Mouse (Mus musculus): ENCODE measurements around the gene H2-DMb1. TPM values are rescaled to one million over a fixed set of nuclear protein-coding genes. Genes with fewer than 3 reads are reported as not detected.

The H2-DMb1 gene
- polyA plus RNA-seq, 2 experiments, result 2.7 to 4.2 TPM

- H3K36me3 ChIP-seq (ENCODE audit: control insufficient read depth, insufficient read depth, low read length), result peaks cover 52% of the 10 kb centered on the region
- H3K9ac ChIP-seq (ENCODE audit: low read depth, low read length, severe bottlenecking), result no peak overlapping the region
- 83% methylated on average over 14 of the region's 14 CpGs for WGBS
- TF ChIP-seq POLR2A (IDR thresholded peaks at IDR 0.05; ENCODE audit: borderline replicate concordance, extremely low read depth, insufficient read depth, insufficient read length), result no peak
- H3K4me2 ChIP-seq (replicated peaks; ENCODE audit: low read depth, low read length, severe bottlenecking), result no peak overlapping the region
- no peaks in the 10 kb centered on the region for H3K9me3 ChIP-seq (ENCODE audit: control insufficient read depth, low read length)
- H3K4me3 ChIP-seq (replicated peaks; ENCODE audit: low read length), result no peak overlapping the region
- no peak overlapping the region for H3K27ac ChIP-seq (replicated peaks; ENCODE audit: low read depth, low read length)
- no peak for ATAC-seq (ENCODE audit: low FRiP score, low read depth)
- H3K27me3 ChIP-seq (ENCODE audit: control insufficient read depth, insufficient read depth, low read length), result no peaks in the 10 kb centered on the region
- DNase-seq (ENCODE audit: low spot score), result no peak
- H3K4me1 ChIP-seq (ENCODE audit: control insufficient read depth, insufficient read depth, low read length), result no peaks in the 10 kb centered on the region
These were observed 43.6 kb upstream of the H2-DMb1 start for GRCm38 (mm10) chr17:34109038-34109805.

GRCm38 (mm10) chr17:34109806-34110195 lies 43.1 kb upstream of the H2-DMb1 start:
- no peak for ATAC-seq (ENCODE audit: low FRiP score, low read depth)
- peaks cover 58% of the 10 kb centered on the region for H3K36me3 ChIP-seq (ENCODE audit: control insufficient read depth, insufficient read depth, low read length)
- no peak overlapping the region for H3K4me2 ChIP-seq (replicated peaks; ENCODE audit: low read depth, low read length, severe bottlenecking)
- no peaks in the 10 kb centered on the region for H3K27me3 ChIP-seq (ENCODE audit: control insufficient read depth, insufficient read depth, low read length)
- peak overlapping the region; percentile 41; the same call in 1 of the 2 replicates for H3K27ac ChIP-seq (replicated peaks; ENCODE audit: low read depth, low read length)
- H3K9me3 ChIP-seq (ENCODE audit: control insufficient read depth, low read length), result no peaks in the 10 kb centered on the region
- H3K4me1 ChIP-seq (ENCODE audit: control insufficient read depth, insufficient read depth, low read length), result peaks cover 2% of the 10 kb centered on the region; the same call in 1 of the 2 replicates
- no peak for TF ChIP-seq POLR2A (IDR thresholded peaks at IDR 0.05; ENCODE audit: borderline replicate concordance, extremely low read depth, insufficient read depth, insufficient read length)
- no peak overlapping the region for H3K9ac ChIP-seq (ENCODE audit: low read depth, low read length, severe bottlenecking)
- no peak for DNase-seq (ENCODE audit: low spot score)
- no peak overlapping the region for H3K4me3 ChIP-seq (replicated peaks; ENCODE audit: low read length)
- 71% methylated on average over 3 of the region's 3 CpGs for WGBS

- no peaks in the 10 kb centered on the region for H3K27me3 ChIP-seq (ENCODE audit: control insufficient read depth, insufficient read depth, low read length)
- WGBS, result 59% methylated on average over 8 of the region's 8 CpGs
These were observed 42.6 kb upstream of the H2-DMb1 start for GRCm38 (mm10) chr17:34110309-34110708.

GRCm38 (mm10) chr17:34114114-34114513 lies 38.8 kb upstream of the H2-DMb1 start:
- 89% methylated on average over 7 of the region's 7 CpGs for WGBS
- Histone ChIP-seq H3K27me3 (ENCODE audit: control insufficient read depth, insufficient read depth, low read length) (no peaks in the 10 kb centered on the region), H3K36me3 (ENCODE audit: control insufficient read depth, insufficient read depth, low read length) (peaks cover 97% of the 10 kb centered on the region), H3K9ac (ENCODE audit: low read depth, low read length, severe bottlenecking) (no peak overlapping the region), H3K4me1 (ENCODE audit: control insufficient read depth, insufficient read depth, low read length) (peaks cover 19% of the 10 kb centered on the region), H3K27ac (replicated peaks; ENCODE audit: low read depth, low read length) (no peak overlapping the region), H3K4me2 (replicated peaks; ENCODE audit: low read depth, low read length, severe bottlenecking) (no peak overlapping the region), H3K4me3 (replicated peaks; ENCODE audit: low read length) (no peak overlapping the region), H3K9me3 (ENCODE audit: control insufficient read depth, low read length) (no peaks in the 10 kb centered on the region)
- ATAC-seq (ENCODE audit: low FRiP score, low read depth), result no peak
- DNase-seq (ENCODE audit: low spot score), result no peak
- TF ChIP-seq POLR2A (IDR thresholded peaks at IDR 0.05; ENCODE audit: borderline replicate concordance, extremely low read depth, insufficient read depth, insufficient read length), result no peak

More at GRCm38 (mm10) chr17:34110309-34110708, 42.6 kb upstream of the H2-DMb1 start:
- no peak overlapping the region for H3K9ac ChIP-seq (ENCODE audit: low read depth, low read length, severe bottlenecking)
- H3K4me2 ChIP-seq (replicated peaks; ENCODE audit: low read depth, low read length, severe bottlenecking), result no peak overlapping the region
- peak overlapping the region; percentile 41; the same call in 1 of the 2 replicates for H3K27ac ChIP-seq (replicated peaks; ENCODE audit: low read depth, low read length)
- no peak for DNase-seq (ENCODE audit: low spot score)
- peaks cover 4% of the 10 kb centered on the region; the same call in 1 of the 2 replicates for H3K4me1 ChIP-seq (ENCODE audit: control insufficient read depth, insufficient read depth, low read length)
- H3K4me3 ChIP-seq (replicated peaks; ENCODE audit: low read length), result no peak overlapping the region
- TF ChIP-seq POLR2A (IDR thresholded peaks at IDR 0.05; ENCODE audit: borderline replicate concordance, extremely low read depth, insufficient read depth, insufficient read length), result no peak
- H3K36me3 ChIP-seq (ENCODE audit: control insufficient read depth, insufficient read depth, low read length), result peaks cover 63% of the 10 kb centered on the region
- no peak for ATAC-seq (ENCODE audit: low FRiP score, low read depth)
- H3K9me3 ChIP-seq (ENCODE audit: control insufficient read depth, low read length), result no peaks in the 10 kb centered on the region

GRCm38 (mm10) chr17:34116736-34117370 lies 36.0 kb upstream of the H2-DMb1 start:
- DNase-seq (ENCODE audit: low spot score) (no peak), ATAC-seq (ENCODE audit: low FRiP score, low read depth) (no peak)
- Histone ChIP-seq H3K4me1 (ENCODE audit: control insufficient read depth, insufficient read depth, low read length) (peaks cover 19% of the 10 kb centered on the region), H3K9me3 (ENCODE audit: control insufficient read depth, low read length) (no peaks in the 10 kb centered on the region), H3K27me3 (ENCODE audit: control insufficient read depth, insufficient read depth, low read length) (no peaks in the 10 kb centered on the region), H3K4me2 (replicated peaks; ENCODE audit: low read depth, low read length, severe bottlenecking) (peak overlapping the region; percentile 97), H3K27ac (replicated peaks; ENCODE audit: low read depth, low read length) (no peak overlapping the region), H3K36me3 (ENCODE audit: control insufficient read depth, insufficient read depth, low read length) (peaks cover 72% of the 10 kb centered on the region), H3K4me3 (replicated peaks; ENCODE audit: low read length) (peak overlapping the region; percentile 100), H3K9ac (ENCODE audit: low read depth, low read length, severe bottlenecking) (peak overlapping the region; percentile 48)
- WGBS, result 33% methylated on average over 7 of the region's 7 CpGs
- TF ChIP-seq POLR2A (IDR thresholded peaks at IDR 0.05; ENCODE audit: borderline replicate concordance, extremely low read depth, insufficient read depth, insufficient read length), result no peak

Measured in limb, embryonic 14.5 days (tissue).